Mouse (Mus musculus): Measurements from ENCODE around the gene Dnaaf2.

DNA sequence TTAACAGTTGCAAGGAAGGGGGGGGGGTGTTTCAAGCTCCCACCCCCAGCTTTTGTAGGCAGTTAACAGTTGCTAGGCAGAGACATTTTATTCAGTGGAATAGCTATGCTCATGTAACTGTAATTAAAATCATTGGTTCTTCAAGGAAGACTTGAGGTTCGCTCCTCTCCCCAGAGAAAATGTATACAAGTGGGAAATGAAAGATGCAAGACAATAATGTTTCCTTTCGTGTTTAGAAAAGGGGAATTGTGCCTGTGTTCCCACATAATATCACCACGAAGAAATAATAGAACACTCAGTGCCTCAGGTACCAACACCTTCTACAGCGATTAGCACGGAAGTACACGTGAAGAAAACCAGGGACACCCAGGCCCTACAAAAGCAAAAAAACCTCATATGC lies 42.6 kb upstream of the Dnaaf2 start, which contains the start of gene Klhdc1:
- TF ChIP-seq POLR2A (IDR thresholded peaks at IDR 0.05; ENCODE audit: borderline replicate concordance, extremely low read depth, low read depth, low read length), result no peak
- no peak for TF ChIP-seq CTCF (IDR thresholded peaks at IDR 0.05; ENCODE audit: insufficient read depth, low read length)

Measured in lung, adult 2 months (tissue).